Mouse (Mus musculus) CH12.LX (cell line): ENCODE results near the gene Tbc1d16.

Source experiments
- CHD1 ChIP-seq: IDR thresholded peaks from 2 replicates; pipeline ENCODE4 v1.6.1; 2012; ENCODE audit warnings: low read depth, low read length, improper control_type of control experiment, inconsistent platforms
- CTCF ChIP-seq, 2 experiments: IDR thresholded peaks in 1 of 2; conservative IDR thresholded peaks in 1 of 2; 2 replicates each; pipeline ENCODE4 v1.5.1; 2011 to 2012; ENCODE audit warnings: low read depth in 2 of 2, low read length in 2 of 2, improper control_type of control experiment in 1 of 2, inconsistent platforms in 1 of 2, mild to moderate bottlenecking in 1 of 2, moderate library complexity in 1 of 2
- HCFC1 ChIP-seq: IDR thresholded peaks from 2 replicates; pipeline ENCODE4 v1.6.1; 2012; ENCODE audit warnings: low read depth, mild to moderate bottlenecking, inconsistent platforms, low read length, improper control_type of control experiment
- KAT2A ChIP-seq: IDR thresholded peaks from 2 replicates; pipeline ENCODE4 v1.6.1; 2012; ENCODE audit warnings: low read length, improper control_type of control experiment, inconsistent platforms; ENCODE audit not compliant: insufficient replicate concordance
- MAX ChIP-seq: IDR thresholded peaks from 2 replicates; pipeline ENCODE4 v1.6.1; 2011; ENCODE audit warnings: low read length, improper control_type of control experiment
- NELFE ChIP-seq: IDR thresholded peaks from 2 replicates; pipeline ENCODE4 v1.6.1; 2011; ENCODE audit warnings: low read depth, low read length, improper control_type of control experiment
- POLR2AphosphoS2 ChIP-seq: IDR thresholded peaks from 2 replicates; pipeline ENCODE4 v1.6.1; 2011; ENCODE audit warnings: low read depth, low read length, improper control_type of control experiment
- ZKSCAN1 ChIP-seq: IDR thresholded peaks from 2 replicates; pipeline ENCODE4 v1.6.1; 2012; ENCODE audit warnings: low read depth, inconsistent platforms, low read length, improper control_type of control experiment, borderline replicate concordance

GRCm38 (mm10) chr11:119160050-119160449 is 68.2 kb downstream of the Tbc1d16 start:
- TF ChIP-seq NELFE (no peak), POLR2AphosphoS2 (no peak), CTCF (conservative IDR thresholded peaks at IDR 0.05 in 1 of 2, IDR thresholded peaks at IDR 0.05 in 1 of 2; ENCODE audit: low read depth in 2 of 2, low read length in 2 of 2) (no peak), KAT2A (no peak), CHD1 (peak; percentile 82), MAX (no peak; the same call in 1 of the 2 replicates), HCFC1 (no peak; the same call in 1 of the 2 replicates), ZKSCAN1 (no peak)
